Mouse (Mus musculus): Measurements from ENCODE around the gene Gba2. TPM values are rescaled to one million over a fixed set of nuclear protein-coding genes. Genes with fewer than 3 reads are reported as not detected.

Gba2 gene
- polyA plus RNA-seq, 1 experiment from 2014 or later, result 39.2 TPM

DNA sequence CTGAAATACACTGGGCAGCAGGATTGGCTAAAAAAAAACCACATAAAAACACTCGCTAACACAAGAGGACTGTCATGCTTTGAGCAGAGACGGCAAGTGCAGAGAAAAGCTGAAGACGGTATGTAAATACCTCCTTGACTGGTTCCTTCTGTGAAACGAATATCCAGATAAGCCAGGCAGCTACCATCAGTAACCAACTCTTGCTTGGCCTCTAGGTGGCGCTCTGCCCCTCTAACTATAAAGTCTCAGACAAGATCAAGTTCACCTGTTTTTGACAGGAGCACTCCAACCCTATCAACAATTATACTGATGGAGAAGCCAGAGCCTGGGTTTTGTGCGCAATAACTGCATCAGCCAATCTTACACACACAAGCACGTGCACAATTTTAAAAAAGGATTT, 48.1 kb downstream of the Gba2 start:
- Histone ChIP-seq H3K27me3 (replicated peaks; ENCODE audit: control insufficient read depth, insufficient read depth, low read length) (peaks cover 3% of the 10 kb centered on the region; the same call in 1 of the 2 replicates), H3K4me2 (ENCODE audit: low read length) (no peak overlapping the region), H3K27ac (ENCODE audit: low read depth, low read length) (no peak overlapping the region), H3K4me1 (ENCODE audit: control insufficient read depth, insufficient read depth, low read length) (no peaks in the 10 kb centered on the region), H3K4me3 (ENCODE audit: low read depth, low read length) (no peak overlapping the region), H3K36me3 (ENCODE audit: control insufficient read depth, insufficient read depth, low read length) (peaks cover 46% of the 10 kb centered on the region), H3K9me3 (replicated peaks; ENCODE audit: control insufficient read depth, low read length) (no peaks in the 10 kb centered on the region), H3K9ac (ENCODE audit: low read length) (no peak overlapping the region)
- DNase-seq (ENCODE audit: low spot score) (peak; percentile 73), ATAC-seq (no peak)
- WGBS, result 24% methylated on average over 7 of the region's 7 CpGs

DNA sequence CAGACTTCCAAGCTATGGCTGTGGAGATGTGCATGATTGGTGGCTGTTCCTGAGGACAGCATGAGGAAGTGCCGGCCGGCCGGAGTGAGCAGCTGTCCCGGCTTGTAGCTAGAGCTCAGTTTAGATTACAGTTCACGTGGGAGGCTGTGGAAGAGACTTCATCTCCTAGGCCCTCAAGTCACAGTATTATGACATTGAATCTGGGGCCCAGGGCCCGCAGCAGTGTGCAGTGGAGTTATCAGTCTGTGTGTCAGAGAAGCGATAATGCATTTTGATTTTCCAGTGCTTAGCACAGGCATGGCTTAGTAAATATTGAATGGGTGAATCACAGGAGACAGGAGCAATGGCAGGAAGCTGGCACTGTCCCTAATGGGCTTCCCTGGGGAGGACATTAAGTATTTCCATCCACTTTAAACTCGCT, 48.6 kb downstream of the Gba2 start:
- peaks cover 41% of the 10 kb centered on the region for H3K36me3 ChIP-seq (ENCODE audit: control insufficient read depth, insufficient read depth, low read length)
- H3K4me3 ChIP-seq (ENCODE audit: low read depth, low read length), result no peak overlapping the region
- ATAC-seq, result no peak
- no peaks in the 10 kb centered on the region for H3K4me1 ChIP-seq (ENCODE audit: control insufficient read depth, insufficient read depth, low read length)
- H3K9ac ChIP-seq (ENCODE audit: low read length), result no peak overlapping the region
- H3K4me2 ChIP-seq (ENCODE audit: low read length), result no peak overlapping the region
- no peak for DNase-seq (ENCODE audit: low spot score)
- no peak overlapping the region for H3K27ac ChIP-seq (ENCODE audit: low read depth, low read length)
- 78% methylated on average over 8 of the region's 8 CpGs for WGBS
- H3K9me3 ChIP-seq (replicated peaks; ENCODE audit: control insufficient read depth, low read length), result no peaks in the 10 kb centered on the region
- H3K27me3 ChIP-seq (replicated peaks; ENCODE audit: control insufficient read depth, insufficient read depth, low read length), result peaks cover 8% of the 10 kb centered on the region

DNA sequence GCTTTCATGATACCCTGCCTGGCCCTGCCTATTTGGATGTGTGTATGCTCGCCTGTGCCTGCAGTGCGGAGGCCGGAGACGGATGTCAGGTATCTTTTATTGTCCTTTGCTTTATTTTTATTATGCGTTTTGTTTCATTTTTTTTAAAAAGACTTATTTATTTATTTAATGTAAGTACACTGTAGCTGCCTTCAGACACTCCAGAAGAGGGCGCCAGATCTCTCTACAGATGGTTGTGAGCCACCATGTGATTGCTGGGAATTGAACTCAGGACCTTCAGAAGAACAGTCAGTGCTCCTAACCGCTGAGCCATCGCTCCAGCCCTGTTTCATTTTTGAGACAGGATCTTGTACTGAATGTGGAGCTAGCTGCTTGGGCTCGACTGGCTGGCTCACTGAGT, 50.2 kb downstream of the Gba2 start:
- Histone ChIP-seq H3K27me3 (replicated peaks; ENCODE audit: control insufficient read depth, insufficient read depth, low read length) (peaks cover 19% of the 10 kb centered on the region), H3K4me1 (ENCODE audit: control insufficient read depth, insufficient read depth, low read length) (peaks cover 6% of the 10 kb centered on the region; the same call in 1 of the 2 replicates), H3K9ac (ENCODE audit: low read length) (no peak overlapping the region), H3K9me3 (replicated peaks; ENCODE audit: control insufficient read depth, low read length) (no peaks in the 10 kb centered on the region), H3K4me2 (ENCODE audit: low read length) (no peak overlapping the region), H3K27ac (ENCODE audit: low read depth, low read length) (no peak overlapping the region), H3K4me3 (ENCODE audit: low read depth, low read length) (no peak overlapping the region), H3K36me3 (ENCODE audit: control insufficient read depth, insufficient read depth, low read length) (peaks cover 27% of the 10 kb centered on the region)
- ATAC-seq (no peak), DNase-seq (ENCODE audit: low spot score) (no peak)
- 77% methylated on average over 9 of the region's 9 CpGs for WGBS

DNA sequence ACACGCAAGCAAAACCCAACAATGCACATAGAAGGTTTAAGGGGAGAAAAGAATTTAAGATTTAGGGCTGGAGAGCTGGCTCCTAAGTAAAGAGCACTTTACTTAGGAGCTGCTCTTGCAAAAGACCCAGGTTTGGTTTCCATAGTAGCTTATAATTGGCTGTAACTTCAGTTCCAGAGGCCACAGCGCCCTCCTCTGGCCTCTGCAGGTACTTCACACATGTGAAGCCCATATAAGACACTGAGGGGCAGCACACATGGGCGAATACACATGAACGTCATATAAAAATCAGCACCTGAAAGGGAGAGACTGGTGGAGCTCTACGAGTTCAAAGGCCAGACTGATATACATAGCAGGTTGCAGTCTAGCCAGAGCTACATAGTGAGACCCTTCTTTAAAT, 50.8 kb downstream of the Gba2 start:
- H3K4me1 ChIP-seq (ENCODE audit: control insufficient read depth, insufficient read depth, low read length), result peaks cover 6% of the 10 kb centered on the region; the same call in 1 of the 2 replicates
- no peak overlapping the region for H3K9ac ChIP-seq (ENCODE audit: low read length)
- 63% methylated on average over 5 of the region's 5 CpGs for WGBS
- peaks cover 21% of the 10 kb centered on the region for H3K36me3 ChIP-seq (ENCODE audit: control insufficient read depth, insufficient read depth, low read length)
- no peak for DNase-seq (ENCODE audit: low spot score)
- no peak overlapping the region for H3K4me3 ChIP-seq (ENCODE audit: low read depth, low read length)
- no peak overlapping the region for H3K4me2 ChIP-seq (ENCODE audit: low read length)
- no peak overlapping the region for H3K27ac ChIP-seq (ENCODE audit: low read depth, low read length)
- no peaks in the 10 kb centered on the region for H3K9me3 ChIP-seq (replicated peaks; ENCODE audit: control insufficient read depth, low read length)
- H3K27me3 ChIP-seq (replicated peaks; ENCODE audit: control insufficient read depth, insufficient read depth, low read length), result peaks cover 25% of the 10 kb centered on the region
- no peak for ATAC-seq

DNA sequence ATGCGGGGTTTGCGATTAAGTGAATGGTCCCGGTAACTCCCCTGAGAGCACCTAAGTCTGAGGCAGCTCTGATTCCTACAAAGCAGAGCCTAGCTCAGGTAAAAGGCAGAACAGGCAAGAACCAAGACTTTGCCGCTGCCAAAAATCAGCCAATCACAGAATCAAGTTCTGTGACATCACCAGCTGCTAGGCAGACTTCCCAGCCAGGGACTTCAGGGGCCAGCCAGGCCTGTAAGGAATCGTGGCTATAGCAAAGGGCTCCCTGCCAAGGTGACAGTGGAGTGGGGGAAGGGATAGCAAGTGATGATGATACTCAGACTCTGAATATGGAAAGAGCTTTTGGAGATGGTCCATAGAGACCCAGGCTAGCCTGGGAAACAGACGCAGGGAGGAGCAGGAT, 58.7 kb downstream of the Gba2 start:
- peaks cover 8% of the 10 kb centered on the region; the same call in 1 of the 2 replicates for H3K4me1 ChIP-seq (ENCODE audit: control insufficient read depth, insufficient read depth, low read length)
- H3K4me2 ChIP-seq (ENCODE audit: low read length), result peak overlapping the region; percentile 26; the same call in 1 of the 2 replicates
- H3K4me3 ChIP-seq (ENCODE audit: low read depth, low read length), result no peak overlapping the region
- no peak overlapping the region for H3K27ac ChIP-seq (ENCODE audit: low read depth, low read length)
- DNase-seq (ENCODE audit: low spot score) (peak; percentile 91), ATAC-seq (peak; percentile 71)
- H3K36me3 ChIP-seq (ENCODE audit: control insufficient read depth, insufficient read depth, low read length), result no peaks in the 10 kb centered on the region
- 17% methylated on average over 6 of the region's 6 CpGs for WGBS
- peaks cover 31% of the 10 kb centered on the region for H3K27me3 ChIP-seq (replicated peaks; ENCODE audit: control insufficient read depth, insufficient read depth, low read length)
- no peaks in the 10 kb centered on the region for H3K9me3 ChIP-seq (replicated peaks; ENCODE audit: control insufficient read depth, low read length)
- H3K9ac ChIP-seq (ENCODE audit: low read length), result no peak overlapping the region

DNA sequence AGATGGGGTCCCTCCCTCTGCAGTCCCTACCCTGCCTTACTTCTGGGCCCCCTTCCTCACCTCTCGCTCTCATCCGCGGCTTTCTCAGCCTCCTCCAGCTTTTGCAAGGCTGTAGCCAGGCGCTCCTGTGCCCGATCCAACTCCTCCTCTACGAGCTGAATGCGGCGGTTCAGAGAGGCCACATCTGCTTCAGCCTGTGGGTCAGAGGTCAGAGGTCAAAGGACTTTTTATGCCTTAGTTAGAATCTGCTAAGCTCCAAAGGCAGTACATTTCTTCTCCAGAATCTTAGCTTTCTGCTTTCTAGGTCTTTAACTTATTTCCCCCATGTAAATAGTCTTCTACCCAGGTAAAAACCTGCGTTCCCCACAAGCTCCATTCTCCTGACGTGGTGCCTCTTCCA, 59.1 kb downstream of the Gba2 start:
- no peaks in the 10 kb centered on the region for H3K36me3 ChIP-seq (ENCODE audit: control insufficient read depth, insufficient read depth, low read length)
- H3K4me3 ChIP-seq (ENCODE audit: low read depth, low read length), result no peak overlapping the region
- H3K27ac ChIP-seq (ENCODE audit: low read depth, low read length), result no peak overlapping the region
- 23% methylated on average over 10 of the region's 10 CpGs for WGBS
- no peak for DNase-seq (ENCODE audit: low spot score)
- no peaks in the 10 kb centered on the region for H3K9me3 ChIP-seq (replicated peaks; ENCODE audit: control insufficient read depth, low read length)
- no peak overlapping the region for H3K9ac ChIP-seq (ENCODE audit: low read length)
- peaks cover 27% of the 10 kb centered on the region for H3K27me3 ChIP-seq (replicated peaks; ENCODE audit: control insufficient read depth, insufficient read depth, low read length)
- peak overlapping the region; percentile 26; the same call in 1 of the 2 replicates for H3K4me2 ChIP-seq (ENCODE audit: low read length)
- no peak for ATAC-seq
- peaks cover 8% of the 10 kb centered on the region; the same call in 1 of the 2 replicates for H3K4me1 ChIP-seq (ENCODE audit: control insufficient read depth, insufficient read depth, low read length)

Other genes starting within 250 kb of the Gba2 start
- 47.8 and 58.4 TPM in 2 replicates for gene Rusc2, start 196.9 kb downstream of the Gba2 start, polyA plus RNA-seq (2014; fragmentation: Nextera tagmentation; extraction: Ambion mirVana)
- 0.29 and 0.73 TPM in 2 replicates for gene Fam166b, start 149.7 kb downstream of the Gba2 start, polyA plus RNA-seq (2014; fragmentation: Nextera tagmentation; extraction: Ambion mirVana)
- gene Tesk1, start 136.9 kb downstream of the Gba2 start, polyA plus RNA-seq (2014; fragmentation: Nextera tagmentation; extraction: Ambion mirVana), result 10.2 and 12.1 TPM in 2 replicates
- gene Cd72, start 124.2 kb downstream of the Gba2 start, polyA plus RNA-seq (2014; fragmentation: Nextera tagmentation; extraction: Ambion mirVana), result 6.7 and 8.8 TPM in 2 replicates
- not detected in 2 replicates for gene Sit1, start 95.1 kb downstream of the Gba2 start, polyA plus RNA-seq (2014; fragmentation: Nextera tagmentation; extraction: Ambion mirVana)
- 68.7 and 69.1 TPM in 2 replicates for gene Ccdc107, start 86.0 kb downstream of the Gba2 start, polyA plus RNA-seq (2014; fragmentation: Nextera tagmentation; extraction: Ambion mirVana)
- 14.0 and 15.9 TPM in 2 replicates for gene Arhgef39, start 79.2 kb downstream of the Gba2 start, polyA plus RNA-seq (2014; fragmentation: Nextera tagmentation; extraction: Ambion mirVana)
- gene Car9, start 71.9 kb downstream of the Gba2 start, polyA plus RNA-seq (2014; fragmentation: Nextera tagmentation; extraction: Ambion mirVana), result 0.22 TPM in 1 of 2 replicates, not detected in the other
- 10.7 and 13.4 TPM in 2 replicates for gene Tpm2, start 55.1 kb downstream of the Gba2 start, polyA plus RNA-seq (2014; fragmentation: Nextera tagmentation; extraction: Ambion mirVana)
- gene Creb3, start 16.5 kb downstream of the Gba2 start, polyA plus RNA-seq (2014; fragmentation: Nextera tagmentation; extraction: Ambion mirVana), result 88.3 and 88.4 TPM in 2 replicates
- gene Tln1, start 16.2 kb downstream of the Gba2 start, polyA plus RNA-seq (2014; fragmentation: Nextera tagmentation; extraction: Ambion mirVana), result 50.1 and 50.4 TPM in 2 replicates
- gene Rgp1, start 158 bp downstream of the Gba2 start, polyA plus RNA-seq (2014; fragmentation: Nextera tagmentation; extraction: Ambion mirVana), result 10.4 and 22.2 TPM in 2 replicates
- 0.37 TPM in 1 of 2 replicates, not detected in the other for gene Msmp, start 5.6 kb upstream of the Gba2 start, polyA plus RNA-seq (2014; fragmentation: Nextera tagmentation; extraction: Ambion mirVana)
- gene Npr2, start 53.1 kb upstream of the Gba2 start, polyA plus RNA-seq (2014; fragmentation: Nextera tagmentation; extraction: Ambion mirVana), result 10.7 and 11.2 TPM in 2 replicates
- 4.2 and 5.7 TPM in 2 replicates for gene Spag8, start 74.7 kb upstream of the Gba2 start, polyA plus RNA-seq (2014; fragmentation: Nextera tagmentation; extraction: Ambion mirVana)
- 67.0 and 82.7 TPM in 2 replicates for gene Hint2, start 77.6 kb upstream of the Gba2 start, polyA plus RNA-seq (2014; fragmentation: Nextera tagmentation; extraction: Ambion mirVana)
- gene Tmem8b, start 90.1 kb upstream of the Gba2 start, polyA plus RNA-seq (2014; fragmentation: Nextera tagmentation; extraction: Ambion mirVana), result 5.6 and 7.3 TPM in 2 replicates
- 2.1 and 2.2 TPM in 2 replicates for gene Fam221b, start 90.3 kb upstream of the Gba2 start, polyA plus RNA-seq (2014; fragmentation: Nextera tagmentation; extraction: Ambion mirVana)
- gene Olfr70, start 121.9 kb upstream of the Gba2 start, polyA plus RNA-seq (2014; fragmentation: Nextera tagmentation; extraction: Ambion mirVana), result not detected in 2 replicates
- not detected in 2 replicates for gene Olfr71, start 131.4 kb upstream of the Gba2 start, polyA plus RNA-seq (2014; fragmentation: Nextera tagmentation; extraction: Ambion mirVana)
- 0.36 and 0.45 TPM in 2 replicates for gene Hrct1, start 148.3 kb upstream of the Gba2 start, polyA plus RNA-seq (2014; fragmentation: Nextera tagmentation; extraction: Ambion mirVana)
- 0.06 TPM in 1 of 2 replicates, not detected in the other for gene Spaar, start 151.2 kb upstream of the Gba2 start, polyA plus RNA-seq (2014; fragmentation: Nextera tagmentation; extraction: Ambion mirVana)
- not detected in 2 replicates for gene Olfr159, start 192.1 kb upstream of the Gba2 start, polyA plus RNA-seq (2014; fragmentation: Nextera tagmentation; extraction: Ambion mirVana)
- not detected in 2 replicates for gene Olfr156, start 245.0 kb upstream of the Gba2 start, polyA plus RNA-seq (2014; fragmentation: Nextera tagmentation; extraction: Ambion mirVana)

Data from forebrain, embryonic 14.5 days (tissue).